Mouse (Mus musculus): ENCODE results near the gene Ltb. TPM values are rescaled to one million over a fixed set of nuclear protein-coding genes. Genes with fewer than 3 reads are reported as not detected.

Gene Ltb
- polyA plus RNA-seq, 1 experiment from 2014 or later, result 0.64 TPM

GRCm38 (mm10) chr17:35185639-35186611 is 8.3 kb upstream of the Ltb start:
- 2% methylated on average over 18 of the region's 18 CpGs for WGBS
- Histone ChIP-seq H3K9ac (peak overlapping the region; percentile 66), H3K4me1 (peaks cover 5% of the 10 kb centered on the region), H3K4me2 (peak overlapping the region; percentile 68), H3K27me3 (replicated peaks) (peaks cover 4% of the 10 kb centered on the region; the same call in 1 of the 2 replicates), H3K27ac (replicated peaks) (peak overlapping the region; percentile 58), H3K9me3 (no peaks in the 10 kb centered on the region), H3K4me3 (peak overlapping the region; percentile 56), H3K36me3 (no peaks in the 10 kb centered on the region)
- ATAC-seq (ENCODE audit: extremely low read depth, insufficient number of reproducible peaks, low FRiP score, low TSS enrichment), result peak; percentile 64; the same call in 1 of the 2 replicates

GRCm38 (mm10) chr17:35186681-35187080 is 7.6 kb upstream of the Ltb start:
- 0 out of 2 replicates have a peak, but pooled peaks have one; percentile 21 for ATAC-seq (ENCODE audit: extremely low read depth, insufficient number of reproducible peaks, low FRiP score, low TSS enrichment)
- Histone ChIP-seq H3K4me1 (peaks cover 5% of the 10 kb centered on the region), H3K27ac (replicated peaks) (peak overlapping the region; percentile 58), H3K9me3 (no peaks in the 10 kb centered on the region), H3K27me3 (replicated peaks) (peaks cover 4% of the 10 kb centered on the region; the same call in 1 of the 2 replicates), H3K9ac (peak overlapping the region; percentile 66; the same call in 1 of the 2 replicates), H3K36me3 (no peaks in the 10 kb centered on the region), H3K4me3 (peak overlapping the region; percentile 56), H3K4me2 (peak overlapping the region; percentile 68)
- under 1% methylated on average over 4 of the region's 4 CpGs for WGBS

DNA sequence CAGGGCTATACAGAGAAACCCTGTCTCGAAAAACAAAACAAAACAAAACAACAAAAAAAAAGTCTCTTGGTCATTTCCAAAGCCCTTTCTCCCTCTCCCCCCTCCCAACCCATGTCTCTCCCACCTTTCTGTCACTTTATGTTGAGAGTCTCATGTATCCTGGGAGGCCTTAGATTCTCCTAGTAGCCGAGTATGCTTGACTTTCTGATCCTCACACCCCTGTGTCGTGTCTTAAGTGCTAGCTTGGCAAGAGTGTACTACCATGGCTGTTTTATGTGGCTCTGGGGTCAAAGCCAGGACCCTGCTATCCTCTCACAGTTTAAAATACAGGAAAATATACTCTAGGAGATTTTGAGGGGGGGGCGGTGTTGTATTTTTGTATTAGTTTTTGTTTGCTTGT is 6.9 kb upstream of the Ltb start:
- Histone ChIP-seq H3K27ac (replicated peaks) (no peak overlapping the region), H3K27me3 (replicated peaks) (peaks cover 4% of the 10 kb centered on the region; the same call in 1 of the 2 replicates), H3K4me2 (no peak overlapping the region), H3K4me3 (no peak overlapping the region), H3K9ac (no peak overlapping the region), H3K4me1 (peaks cover 5% of the 10 kb centered on the region), H3K9me3 (no peaks in the 10 kb centered on the region), H3K36me3 (no peaks in the 10 kb centered on the region)
- WGBS, result 75% methylated on average over 4 of the region's 4 CpGs
- no peak for ATAC-seq (ENCODE audit: extremely low read depth, insufficient number of reproducible peaks, low FRiP score, low TSS enrichment)

GRCm38 (mm10) chr17:35187959-35188610 is 6.2 kb upstream of the Ltb start, which contains the start of gene Lst1:
Gene Lst1 (minus strand): TSS chr17:35188439.
- Histone ChIP-seq H3K36me3 (no peaks in the 10 kb centered on the region), H3K4me3 (no peak within 1 kb of the TSS), H3K4me1 (peaks cover 5% of the 10 kb centered on the region), H3K9ac (no peak within 1 kb of the TSS), H3K9me3 (no peaks in the 10 kb centered on the region), H3K4me2 (no peak within 1 kb of the TSS), H3K27me3 (replicated peaks) (peaks cover 5% of the 10 kb centered on the region), H3K27ac (replicated peaks) (no peak within 1 kb of the TSS)
- WGBS, result 65% methylated on average over 7 of the region's 7 CpGs
- ATAC-seq (ENCODE audit: extremely low read depth, insufficient number of reproducible peaks, low FRiP score, low TSS enrichment), result no peak

- 38% methylated on average over 1 of the region's 1 CpGs for WGBS
- no peak overlapping the region for H3K27ac ChIP-seq (replicated peaks)
These were observed 5.1 kb upstream of the Ltb start for GRCm38 (mm10) chr17:35189186-35189585.

GRCm38 (mm10) chr17:35190096-35190495 is 4.1 kb upstream of the Ltb start:
- Histone ChIP-seq H3K4me2 (no peak overlapping the region), H3K27ac (replicated peaks) (no peak overlapping the region), H3K36me3 (no peaks in the 10 kb centered on the region), H3K27me3 (replicated peaks) (peaks cover 21% of the 10 kb centered on the region), H3K4me3 (no peak overlapping the region), H3K9ac (no peak overlapping the region), H3K4me1 (peaks cover 13% of the 10 kb centered on the region), H3K9me3 (no peaks in the 10 kb centered on the region)
- ATAC-seq (ENCODE audit: extremely low read depth, insufficient number of reproducible peaks, low FRiP score, low TSS enrichment), result no peak
- 55% methylated on average over 4 of the region's 4 CpGs for WGBS

More at GRCm38 (mm10) chr17:35189186-35189585, 5.1 kb upstream of the Ltb start:
- peaks cover 8% of the 10 kb centered on the region for H3K4me1 ChIP-seq
- H3K27me3 ChIP-seq (replicated peaks), result peaks cover 15% of the 10 kb centered on the region
- no peak overlapping the region for H3K4me3 ChIP-seq
- no peaks in the 10 kb centered on the region for H3K36me3 ChIP-seq
- H3K9ac ChIP-seq, result no peak overlapping the region
- H3K4me2 ChIP-seq, result no peak overlapping the region
- H3K9me3 ChIP-seq, result no peaks in the 10 kb centered on the region
- ATAC-seq (ENCODE audit: extremely low read depth, insufficient number of reproducible peaks, low FRiP score, low TSS enrichment), result no peak

DNA sequence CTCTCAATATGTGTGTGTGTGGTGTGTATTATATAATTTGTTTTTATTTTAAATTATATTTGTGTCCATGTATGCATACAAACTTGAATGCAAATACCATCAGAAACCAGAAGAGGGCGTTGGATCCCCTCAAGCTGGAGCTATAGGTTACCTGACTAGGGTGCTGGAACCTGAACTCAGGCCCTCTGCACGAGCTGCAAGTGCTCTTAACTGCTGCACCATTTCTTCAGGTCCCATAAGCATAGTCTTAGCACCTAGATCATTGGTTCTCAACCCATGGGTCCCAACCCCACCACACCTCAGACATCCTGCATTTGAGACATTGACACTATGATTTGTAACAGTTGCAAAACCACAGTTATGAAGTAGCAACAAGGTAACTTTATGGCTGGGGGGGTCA is 2.5 kb upstream of the Ltb start:
- WGBS, result 57% methylated on average over 2 of the region's 2 CpGs
- Histone ChIP-seq H3K27me3 (replicated peaks) (peaks cover 37% of the 10 kb centered on the region), H3K36me3 (no peaks in the 10 kb centered on the region), H3K4me2 (no peak overlapping the region), H3K9ac (no peak overlapping the region), H3K27ac (replicated peaks) (no peak overlapping the region), H3K4me1 (peaks cover 24% of the 10 kb centered on the region), H3K9me3 (no peaks in the 10 kb centered on the region), H3K4me3 (no peak overlapping the region)
- no peak for ATAC-seq (ENCODE audit: extremely low read depth, insufficient number of reproducible peaks, low FRiP score, low TSS enrichment)

GRCm38 (mm10) chr17:35192924-35193323 is 1.3 kb upstream of the Ltb start:
- no peak for ATAC-seq (ENCODE audit: extremely low read depth, insufficient number of reproducible peaks, low FRiP score, low TSS enrichment)
- H3K27me3 ChIP-seq (replicated peaks), result peaks cover 49% of the 10 kb centered on the region
- WGBS, result 78% methylated on average over 5 of the region's 5 CpGs

DNA sequence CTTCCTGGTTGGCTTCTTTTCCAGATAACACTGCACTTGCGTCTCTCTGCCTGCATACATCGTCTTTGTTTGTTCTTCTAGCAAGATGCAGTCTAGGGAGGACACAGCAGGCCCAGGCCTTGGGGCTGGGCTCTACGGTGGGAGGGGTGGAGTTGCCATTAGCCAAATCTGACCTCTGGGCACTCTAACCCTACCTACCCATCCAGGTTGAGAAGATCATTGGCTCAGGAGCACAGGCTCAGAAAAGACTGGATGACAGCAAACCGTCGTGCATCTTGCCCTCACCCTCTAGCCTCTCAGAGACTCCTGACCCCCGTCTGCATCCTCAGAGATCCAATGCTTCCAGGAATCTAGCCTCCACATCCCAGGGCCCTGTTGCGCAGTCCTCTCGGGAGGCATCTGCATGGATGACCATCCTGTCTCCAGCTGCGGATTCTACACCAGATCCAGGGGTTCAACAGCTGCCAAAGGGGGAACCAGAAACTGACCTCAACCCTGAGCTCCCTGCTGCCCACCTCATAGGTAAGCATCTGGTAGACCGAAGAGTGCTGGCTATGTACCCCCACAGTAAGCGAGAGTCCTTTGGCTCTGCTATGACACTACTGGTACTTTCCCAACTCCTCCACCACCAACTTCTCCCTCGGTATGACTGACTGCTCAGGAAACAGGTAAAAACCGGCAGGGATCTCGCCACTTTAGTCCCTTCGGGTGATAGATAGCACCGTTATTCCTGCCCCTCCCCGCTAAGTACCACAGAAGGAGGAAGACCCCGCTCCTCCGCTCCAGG is 798 bp downstream of the Ltb start:
- 32% methylated on average over 19 of the region's 19 CpGs for whole genome bisulfite sequencing
- ATAC-seq (ENCODE audit: extremely low read depth, insufficient number of reproducible peaks, low FRiP score, low TSS enrichment), result no peak
- Histone ChIP-seq H3K36me3 (no peaks in the 10 kb centered on the region), H3K9me3 (no peaks in the 10 kb centered on the region), H3K9ac (peak overlapping the region; percentile 78), H3K4me2 (peak overlapping the region; percentile 81), H3K4me1 (peaks cover 24% of the 10 kb centered on the region), H3K4me3 (peak overlapping the region; percentile 52), H3K27me3 (replicated peaks) (peaks cover 70% of the 10 kb centered on the region), H3K27ac (replicated peaks) (no peak overlapping the region)

More at GRCm38 (mm10) chr17:35192924-35193323, 1.3 kb upstream of the Ltb start:
- Histone ChIP-seq H3K27ac (replicated peaks) (no peak overlapping the region), H3K36me3 (no peaks in the 10 kb centered on the region), H3K4me2 (no peak overlapping the region), H3K4me1 (peaks cover 24% of the 10 kb centered on the region), H3K9me3 (no peaks in the 10 kb centered on the region), H3K4me3 (no peak overlapping the region), H3K9ac (no peak overlapping the region)

DNA sequence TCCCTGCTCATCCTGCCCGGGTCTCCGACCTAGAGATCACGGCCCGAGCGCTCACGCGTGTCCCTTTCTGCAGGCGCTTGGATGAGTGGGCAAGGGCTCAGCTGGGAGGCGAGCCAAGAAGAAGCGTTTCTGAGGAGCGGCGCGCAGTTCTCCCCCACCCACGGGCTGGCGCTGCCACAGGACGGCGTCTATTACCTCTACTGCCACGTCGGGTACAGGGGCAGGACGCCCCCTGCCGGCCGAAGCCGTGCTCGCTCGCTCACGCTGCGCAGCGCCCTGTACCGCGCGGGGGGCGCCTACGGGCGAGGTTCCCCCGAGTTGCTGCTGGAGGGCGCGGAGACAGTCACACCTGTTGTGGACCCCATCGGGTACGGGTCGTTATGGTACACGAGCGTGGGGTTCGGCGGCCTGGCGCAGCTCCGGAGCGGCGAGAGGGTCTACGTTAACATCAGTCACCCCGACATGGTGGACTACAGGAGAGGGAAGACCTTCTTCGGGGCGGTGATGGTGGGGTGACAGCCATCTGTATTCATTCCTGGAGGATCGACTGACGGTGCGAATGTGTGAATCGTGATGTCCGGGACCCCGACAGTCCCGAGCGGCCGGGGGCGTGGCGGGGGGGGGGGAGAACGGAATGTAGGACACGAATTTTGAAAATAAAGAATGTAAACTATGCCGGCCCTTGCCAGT is 1.5 kb downstream of the Ltb start:
- Histone ChIP-seq H3K4me3 (peak overlapping the region; percentile 52), H3K27ac (replicated peaks) (no peak overlapping the region), H3K4me1 (peaks cover 24% of the 10 kb centered on the region), H3K36me3 (no peaks in the 10 kb centered on the region), H3K27me3 (replicated peaks) (peaks cover 77% of the 10 kb centered on the region), H3K9ac (peak overlapping the region; percentile 78), H3K9me3 (no peaks in the 10 kb centered on the region), H3K4me2 (peak overlapping the region; percentile 81)
- peak; percentile 72 for ATAC-seq (ENCODE audit: extremely low read depth, insufficient number of reproducible peaks, low FRiP score, low TSS enrichment)
- 1% methylated on average over 66 of the region's 66 CpGs for WGBS
